Mouse (Mus musculus) retina, adult 2 months (tissue): Measurements from ENCODE around the gene Arhgap15.

Source experiments
- DNase-seq: peaks from one replicate; pipeline ENCODE4 v3.0.0-alpha.2; 2012; ENCODE audit warnings: low read depth, low spot score

The Arhgap15 gene

DNA sequence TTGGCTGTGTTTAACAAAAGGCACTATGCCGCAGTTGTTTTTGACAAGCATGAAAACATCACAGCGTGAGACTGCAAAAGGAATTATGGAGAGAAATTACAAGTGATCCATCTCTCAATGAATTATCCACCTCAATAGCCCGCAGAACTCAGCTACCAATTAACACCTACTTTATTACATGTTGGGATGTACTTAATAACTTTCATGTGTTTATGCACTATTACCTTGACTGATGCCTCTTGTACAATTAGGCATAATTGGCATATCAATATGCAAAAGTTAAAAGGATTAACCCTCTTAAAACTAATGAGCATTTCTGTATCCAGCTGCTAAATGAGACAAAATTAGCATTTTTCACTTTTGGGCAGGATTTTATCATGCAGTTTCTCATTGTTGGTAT is 33.5 kb downstream of the Arhgap15 start:
- DNase-seq, result no peak

DNA sequence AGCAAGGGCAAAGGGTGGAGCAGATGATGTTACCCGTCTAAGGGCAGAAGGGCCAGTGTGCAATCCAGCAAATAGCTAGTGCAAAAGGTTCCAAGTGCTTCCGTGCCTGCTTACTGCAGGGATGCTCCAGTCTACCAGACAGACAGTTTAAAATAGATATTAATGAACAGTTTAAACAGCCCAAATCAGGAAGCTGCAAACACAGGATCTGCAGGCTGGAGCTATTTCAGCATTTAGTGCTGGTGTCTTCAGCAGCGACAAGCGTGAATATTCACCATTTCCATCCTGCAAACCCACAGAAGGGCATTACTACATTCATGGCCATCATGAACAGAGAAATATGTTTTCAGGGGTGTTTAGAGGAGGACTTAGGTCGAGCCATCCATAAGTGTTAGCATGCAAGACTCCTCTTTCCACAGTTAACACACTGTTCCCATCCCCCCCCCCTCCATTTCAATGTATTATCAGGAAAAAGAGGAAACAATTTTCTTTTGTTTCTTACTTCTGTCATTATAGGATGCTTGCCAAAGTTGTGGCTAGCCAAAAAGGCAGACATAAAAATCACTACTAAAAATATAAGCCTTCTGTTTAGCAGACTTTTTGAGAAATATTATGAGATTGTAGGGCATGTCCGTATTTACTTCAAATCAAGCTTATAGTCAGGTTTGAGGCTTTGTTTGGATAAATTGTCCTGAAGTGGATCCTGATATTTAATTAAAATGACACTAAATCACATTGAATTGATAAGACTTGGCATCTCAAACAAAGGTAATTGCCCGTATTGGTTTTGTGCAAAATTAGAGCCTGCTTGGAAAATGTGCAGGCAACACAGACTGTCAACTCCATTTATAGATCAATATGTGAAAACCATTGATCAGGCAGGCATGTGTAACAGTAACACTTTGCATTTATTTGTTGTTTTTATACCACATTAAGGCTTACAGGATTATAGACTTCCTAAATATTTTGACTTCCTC is 35.4 kb downstream of the Arhgap15 start:
- no peak for DNase-seq

DNA sequence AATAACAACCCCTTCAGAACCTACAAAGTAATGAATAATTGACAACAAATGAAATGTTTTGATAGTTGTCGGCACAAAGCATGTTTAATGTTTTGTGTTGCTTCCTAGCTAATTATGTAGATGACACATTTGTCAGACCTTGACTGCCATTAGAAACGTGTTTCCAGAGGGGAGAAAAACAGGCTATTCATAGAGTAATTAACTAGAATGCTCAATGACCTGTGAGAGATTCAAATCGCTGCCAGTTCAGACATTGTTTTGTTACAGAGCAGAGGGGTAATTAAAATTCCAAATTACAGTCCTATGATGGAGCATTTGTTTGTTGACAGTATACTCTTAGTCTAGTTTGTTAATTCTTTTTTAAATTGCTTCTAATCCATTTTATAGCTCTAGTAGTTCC is 37.5 kb downstream of the Arhgap15 start:
- no peak for DNase-seq

DNA sequence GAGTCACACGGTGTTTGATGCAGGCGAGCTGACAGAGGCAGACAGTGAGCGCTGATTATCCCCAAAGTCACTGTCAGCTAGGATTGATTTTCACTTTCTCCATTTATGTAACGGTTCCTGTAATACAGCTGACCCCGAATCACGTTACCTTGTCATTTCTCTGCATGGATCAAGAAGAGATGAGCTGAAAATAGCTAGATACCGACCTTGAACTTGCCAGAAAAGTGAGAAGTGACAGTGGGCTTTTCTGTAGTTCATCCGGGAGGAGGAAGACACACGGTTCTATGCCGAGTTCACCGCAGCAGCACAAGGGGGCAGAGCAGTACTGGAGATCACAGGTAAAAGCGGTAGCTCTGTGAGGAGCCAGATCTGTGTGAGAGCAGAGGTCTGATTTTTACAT is 38.5 kb downstream of the Arhgap15 start:
- DNase-seq, result peak; percentile 32

DNA sequence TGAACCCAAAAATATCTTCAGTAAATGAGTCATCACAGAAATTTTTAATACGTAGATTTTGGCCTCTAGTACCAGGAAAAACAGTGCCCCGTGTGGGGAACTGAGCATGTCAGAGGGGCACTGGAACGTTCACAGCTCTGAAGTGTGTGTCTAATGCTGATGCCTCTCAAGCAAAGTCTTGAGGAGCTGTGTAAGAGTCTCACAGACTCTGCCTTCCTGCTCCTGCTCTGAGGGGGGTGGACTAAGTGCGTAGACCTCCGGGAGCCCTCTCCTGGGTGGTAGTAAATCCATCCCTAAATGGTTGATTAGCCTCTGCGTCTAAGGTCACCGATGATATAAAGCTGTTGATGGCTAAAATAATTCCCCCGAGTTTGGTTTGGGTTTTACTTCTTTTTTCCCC is 39.9 kb downstream of the Arhgap15 start:
- no peak for DNase-seq

DNA sequence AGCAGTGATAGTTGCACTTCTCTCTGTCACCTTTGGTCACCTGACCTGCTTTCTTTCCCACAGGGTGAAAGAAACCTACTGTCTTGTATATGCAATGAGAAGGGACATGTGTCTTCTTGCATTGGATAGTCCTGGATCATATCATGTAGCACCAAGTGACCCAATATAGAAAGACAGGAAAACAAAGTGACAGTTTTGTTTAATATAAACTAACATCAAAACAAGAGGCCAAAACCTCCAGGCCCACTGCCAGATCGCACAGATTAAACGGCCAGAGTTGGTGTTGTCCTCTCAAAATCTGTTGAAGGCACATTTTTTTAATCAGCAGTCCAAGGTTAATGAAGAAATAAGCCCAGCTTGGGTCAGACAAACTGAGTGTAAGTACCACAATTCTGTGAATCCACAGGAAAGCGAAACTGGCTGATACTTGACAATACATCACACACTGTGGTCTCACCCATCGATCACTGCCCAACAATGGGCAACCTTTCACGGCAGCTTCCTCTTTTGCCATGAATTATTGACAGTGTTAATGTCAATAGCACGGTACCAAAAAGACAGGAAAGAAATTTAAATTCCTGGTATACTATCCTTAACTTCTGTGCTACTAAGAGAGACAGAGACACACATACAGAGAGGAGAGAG is 41.5 kb downstream of the Arhgap15 start:
- DNase-seq, result no peak

DNA sequence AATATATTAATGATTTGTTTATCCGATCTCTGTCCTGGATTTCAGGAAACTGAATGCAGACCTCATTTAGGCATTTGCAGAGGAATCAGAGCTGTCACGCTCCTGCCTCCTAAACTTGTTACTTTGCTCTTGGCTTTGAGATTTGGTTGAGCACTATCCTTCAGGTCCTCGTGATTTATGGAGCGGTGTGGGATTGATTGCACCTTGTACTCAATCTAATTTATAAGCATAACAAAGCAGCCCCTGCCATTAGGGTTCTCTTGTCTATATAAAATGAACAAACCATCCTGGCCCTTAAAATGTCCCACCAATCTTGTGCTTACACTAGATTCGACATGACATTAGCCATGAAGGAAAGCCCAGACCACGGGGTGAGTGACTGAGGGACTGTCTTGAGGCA is 43.0 kb downstream of the Arhgap15 start:
- DNase-seq, result no peak

DNA sequence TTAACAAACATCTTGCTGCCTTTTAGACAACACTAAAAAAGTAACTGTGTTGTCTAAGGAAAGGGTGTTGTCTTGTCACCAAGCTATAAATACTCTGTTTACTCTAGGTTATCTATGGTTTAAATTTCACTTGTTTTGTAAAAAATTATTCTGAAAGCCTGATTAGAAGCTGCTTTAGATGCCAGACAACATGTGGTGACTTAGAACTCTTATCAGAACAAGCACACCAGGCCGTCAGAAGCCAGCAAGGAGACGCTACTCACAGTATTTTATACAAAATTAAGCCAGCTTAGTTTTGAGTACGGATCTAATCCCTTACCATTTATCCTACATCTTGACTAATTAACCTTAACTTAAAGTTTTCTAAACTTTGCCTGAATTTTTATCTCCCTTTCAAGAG is 44.5 kb downstream of the Arhgap15 start:
- no peak for DNase-seq

DNA sequence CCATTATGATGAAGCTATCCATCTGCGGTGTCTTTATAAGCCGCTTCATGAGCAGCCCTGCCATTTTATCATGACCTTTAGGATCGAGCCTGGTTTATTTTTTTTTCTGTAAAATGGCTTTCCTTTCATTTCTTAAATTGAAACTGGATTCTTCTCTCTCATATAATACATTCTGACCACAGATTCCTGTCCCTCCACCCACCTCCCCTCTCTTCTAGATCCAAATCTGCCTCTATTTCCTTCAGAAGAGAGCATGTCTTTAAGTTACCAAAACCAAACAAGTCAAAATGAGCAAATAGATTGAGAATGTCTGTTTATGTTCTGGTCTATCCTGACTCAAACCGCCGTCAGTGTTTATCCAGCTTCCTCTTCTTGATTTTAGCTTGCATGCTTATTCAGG is 46.1 kb downstream of the Arhgap15 start:
- no peak for DNase-seq

DNA sequence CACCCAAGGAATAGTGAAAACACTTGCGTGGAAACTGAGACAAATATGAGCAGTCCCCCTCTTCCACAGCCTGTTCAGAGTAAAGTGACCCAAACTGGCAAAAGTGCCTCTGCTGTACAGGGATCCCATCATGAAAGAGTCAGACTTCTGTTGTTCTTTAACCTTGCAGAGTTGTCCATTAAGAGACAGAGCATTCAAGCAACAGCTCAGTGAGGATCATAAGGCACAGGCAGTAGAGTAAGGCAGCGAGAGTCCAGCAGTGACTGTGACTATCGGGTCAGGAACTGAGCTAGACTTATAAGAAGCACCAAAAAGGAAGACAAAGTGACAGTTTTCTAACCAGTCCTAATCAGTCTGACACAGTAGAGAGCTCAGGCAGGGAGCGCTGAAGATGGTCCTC is 47.8 kb downstream of the Arhgap15 start:
- DNase-seq, result no peak

DNA sequence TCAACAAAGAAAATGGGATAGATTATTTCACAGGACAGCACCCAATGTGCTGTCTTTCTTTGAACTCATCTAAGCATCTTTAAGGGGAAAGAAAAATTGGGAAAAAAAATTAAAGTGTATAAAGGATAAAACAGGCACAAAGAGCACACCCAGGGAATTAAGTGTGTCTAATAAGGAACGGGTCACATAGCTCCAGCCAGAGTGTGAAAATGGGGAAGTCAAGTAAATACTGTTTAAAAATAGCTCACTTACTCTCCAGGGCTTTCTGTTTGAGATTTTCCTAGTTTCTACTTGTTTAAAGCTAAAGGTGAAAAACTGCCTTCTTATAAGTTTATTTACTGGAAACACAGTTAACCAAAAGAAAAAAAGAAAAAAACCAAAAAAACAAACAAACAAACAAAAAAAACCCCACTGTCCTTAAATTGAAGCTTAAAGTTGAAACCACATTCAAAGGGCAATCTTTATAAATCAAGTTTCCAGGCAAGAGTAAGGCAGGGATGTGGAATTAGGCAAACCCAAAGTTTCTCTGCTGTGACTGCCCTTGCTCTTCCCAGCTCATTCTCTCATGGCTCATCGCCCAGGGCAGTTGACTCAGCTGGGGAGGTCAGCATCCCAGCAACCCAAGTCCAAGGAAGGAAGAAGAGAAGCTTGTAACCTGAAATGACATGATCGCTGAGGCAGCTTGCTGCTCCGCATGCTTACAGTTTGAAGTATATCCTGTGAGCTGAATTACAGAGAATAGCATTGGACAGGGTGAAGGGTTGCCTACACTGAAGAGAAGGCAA is 57.5 kb downstream of the Arhgap15 start:
- no peak for DNase-seq

DNA sequence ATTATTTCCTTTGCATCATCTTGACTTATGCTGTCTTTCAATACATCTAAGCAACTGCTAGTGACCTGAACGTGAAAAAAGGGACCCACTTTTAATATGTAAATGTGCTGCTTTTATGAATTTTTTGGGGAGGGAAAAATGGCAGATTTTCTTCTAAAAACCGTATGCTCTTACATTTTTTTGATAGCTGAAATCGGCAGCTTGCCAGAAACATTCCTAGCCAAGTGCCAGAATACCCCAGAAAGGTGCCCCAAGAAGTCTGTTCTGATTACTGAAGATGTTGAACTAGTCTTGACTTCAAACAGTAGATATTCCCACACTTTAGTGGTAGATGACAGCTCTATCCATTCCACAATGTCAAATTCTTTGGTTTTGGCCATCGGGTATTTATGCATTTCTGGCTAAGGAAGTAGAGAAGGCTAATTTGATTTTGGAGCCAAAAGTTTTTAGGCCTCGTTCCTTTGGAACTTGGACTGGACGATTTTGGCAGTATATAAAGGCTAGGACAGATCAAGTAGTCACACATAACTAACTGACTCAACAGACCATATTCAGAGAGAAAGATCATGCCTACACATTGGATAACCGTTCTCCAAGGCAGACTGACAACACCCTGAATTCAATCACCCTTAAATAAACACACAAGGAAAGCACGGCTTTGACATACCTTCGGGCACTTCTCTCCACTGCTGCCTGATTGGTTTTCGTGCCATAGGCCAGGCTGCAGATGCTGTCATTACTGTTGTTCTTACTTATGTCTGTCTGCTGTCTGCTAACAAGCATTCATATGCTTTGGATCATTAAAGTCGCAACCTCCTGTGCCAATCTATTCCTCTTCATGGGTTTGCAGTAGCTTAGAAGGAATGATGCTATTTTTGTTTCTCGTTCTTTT is 67.5 kb downstream of the Arhgap15 start:
- DNase-seq, result no peak

DNA sequence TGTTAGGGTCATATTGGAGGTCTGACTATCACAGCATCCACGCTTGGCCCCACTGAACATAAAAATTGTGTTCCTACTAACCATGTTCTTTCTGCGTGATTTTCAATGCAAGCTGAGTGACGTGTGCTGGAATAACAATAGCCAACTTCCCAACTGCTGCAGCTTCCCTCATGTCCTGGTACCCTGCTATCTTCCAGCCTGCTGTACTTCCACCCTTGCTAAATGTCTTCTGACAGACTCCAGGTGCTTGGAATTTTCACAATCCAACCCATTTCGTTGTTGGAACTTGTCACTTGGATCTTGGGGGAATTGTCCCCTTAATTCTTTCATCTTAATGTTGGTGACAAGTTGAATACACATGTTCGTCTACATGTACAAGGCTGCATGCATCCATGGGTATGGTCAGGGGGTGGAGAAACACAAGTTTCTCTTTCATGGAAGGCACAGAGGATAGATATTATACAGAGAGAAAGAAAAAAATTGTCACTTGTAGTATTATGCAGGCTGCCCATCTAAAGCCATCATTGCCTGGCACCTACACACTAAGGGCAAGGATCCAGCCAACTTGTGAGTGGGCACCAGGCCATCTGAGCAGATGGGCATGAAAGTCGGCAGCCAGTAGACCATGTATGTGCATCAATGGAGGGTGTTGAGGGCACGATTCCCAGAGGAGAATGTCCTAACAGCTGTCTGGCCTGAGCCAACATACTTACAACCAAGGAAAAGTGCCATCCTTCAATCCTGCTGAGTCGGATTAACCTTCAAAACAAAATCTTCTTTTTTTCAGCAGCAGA is 68.4 kb downstream of the Arhgap15 start:
- DNase-seq, result no peak

DNA sequence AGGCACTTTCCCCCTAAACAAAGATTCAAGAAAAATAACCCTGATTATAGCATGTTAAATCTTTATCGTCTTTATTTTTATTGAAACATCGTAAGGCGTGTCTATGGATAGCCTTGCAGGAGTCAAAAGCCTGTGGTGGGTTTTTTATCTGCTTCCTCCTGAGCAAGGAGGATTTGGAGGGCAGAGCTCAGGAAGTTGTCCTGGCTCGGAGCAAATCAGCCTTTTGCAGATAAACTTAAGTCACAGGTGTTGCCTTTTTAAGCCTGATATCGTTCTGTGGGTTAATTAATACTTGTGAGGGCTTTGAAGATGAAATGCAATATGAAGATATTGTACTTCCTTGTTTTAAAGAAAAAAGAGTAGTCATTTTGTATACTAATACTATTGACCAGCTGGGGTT is 87.3 kb downstream of the Arhgap15 start:
- DNase-seq, result no peak

DNA sequence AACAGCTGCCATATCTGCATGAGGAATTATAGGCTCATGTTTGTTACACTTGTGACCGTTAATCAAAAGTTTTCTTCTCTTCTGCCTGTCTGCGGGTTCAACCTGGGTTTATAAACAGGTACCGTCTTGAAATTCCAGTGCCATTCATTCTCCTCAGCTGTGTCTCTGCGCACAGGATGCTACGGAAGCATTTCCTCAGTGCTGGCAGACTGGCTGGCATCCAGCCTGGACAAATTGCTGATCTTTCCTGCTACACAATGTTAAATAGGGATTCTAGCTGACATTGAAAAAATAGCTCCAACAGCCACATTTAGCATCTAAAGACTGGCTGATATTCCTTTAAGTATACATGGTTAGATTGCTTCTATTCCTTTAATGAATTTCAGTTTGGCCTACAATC is 93.0 kb downstream of the Arhgap15 start:
- no peak for DNase-seq

DNA sequence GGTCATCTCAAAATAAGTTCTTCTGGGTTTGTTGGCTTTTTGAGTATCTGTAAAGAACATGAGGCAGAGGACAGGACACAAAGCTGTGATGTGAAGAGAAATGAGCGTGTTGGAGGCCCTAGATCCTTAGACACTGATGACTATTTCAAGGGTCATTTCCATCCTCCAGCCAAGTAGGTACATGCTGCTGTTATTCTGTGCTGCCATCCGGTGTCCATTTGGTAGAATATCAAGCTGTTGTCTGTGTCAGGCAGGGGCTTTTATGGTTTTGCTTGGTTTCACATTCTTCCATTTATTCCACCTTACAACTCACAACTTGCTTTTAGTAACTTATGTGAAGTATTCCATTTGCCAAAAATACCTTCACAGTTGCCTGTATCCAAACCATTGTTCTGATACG is 102.6 kb downstream of the Arhgap15 start:
- DNase-seq, result peak; percentile 9

DNA sequence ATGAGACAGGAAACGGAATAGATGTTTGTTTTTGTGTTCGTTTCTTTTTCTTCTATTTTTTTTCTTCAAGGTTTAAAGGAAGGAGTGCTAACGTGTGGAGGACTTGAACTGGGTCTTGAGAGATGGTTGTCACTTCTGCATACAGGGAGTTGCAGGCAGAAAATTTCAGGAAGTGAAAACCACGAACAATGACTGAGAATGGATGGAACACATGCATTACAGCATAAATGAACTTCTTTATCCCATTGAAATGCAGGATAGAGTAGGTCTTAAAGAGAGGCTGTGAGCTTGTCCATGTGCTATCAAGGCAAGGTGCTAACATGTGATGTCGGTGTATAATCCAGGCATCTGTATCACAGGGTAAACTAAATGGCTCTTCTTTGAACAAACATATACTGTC is 114.1 kb downstream of the Arhgap15 start:
- DNase-seq, result no peak

DNA sequence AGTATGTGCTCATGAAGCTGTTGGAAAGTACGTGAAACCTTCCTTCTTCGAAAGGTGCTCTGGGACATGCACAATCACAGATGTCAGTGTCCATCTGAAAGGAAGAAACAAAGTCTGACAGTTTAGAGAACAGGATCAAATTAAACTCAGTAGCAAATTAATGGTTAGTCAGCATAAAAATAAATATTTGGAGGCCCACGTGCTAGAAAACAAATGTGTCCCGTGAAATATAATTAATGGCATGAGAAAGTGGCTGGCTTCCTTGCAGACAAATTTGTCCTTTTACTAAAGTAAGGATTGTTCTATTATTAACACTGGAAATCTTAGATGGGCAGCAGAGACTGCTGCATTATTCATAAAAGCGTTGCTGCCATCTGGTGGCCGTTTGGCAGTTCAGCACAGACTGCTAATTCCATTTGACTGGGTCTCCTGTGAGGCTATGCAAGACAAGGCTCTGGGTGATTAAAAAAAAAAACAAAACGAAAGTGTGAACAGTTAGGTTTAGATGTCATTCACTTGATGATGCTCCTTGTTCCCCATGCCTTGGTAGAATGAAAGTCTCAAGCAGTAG is 153.9 kb downstream of the Arhgap15 start:
- peak; percentile 48 for DNase-seq

DNA sequence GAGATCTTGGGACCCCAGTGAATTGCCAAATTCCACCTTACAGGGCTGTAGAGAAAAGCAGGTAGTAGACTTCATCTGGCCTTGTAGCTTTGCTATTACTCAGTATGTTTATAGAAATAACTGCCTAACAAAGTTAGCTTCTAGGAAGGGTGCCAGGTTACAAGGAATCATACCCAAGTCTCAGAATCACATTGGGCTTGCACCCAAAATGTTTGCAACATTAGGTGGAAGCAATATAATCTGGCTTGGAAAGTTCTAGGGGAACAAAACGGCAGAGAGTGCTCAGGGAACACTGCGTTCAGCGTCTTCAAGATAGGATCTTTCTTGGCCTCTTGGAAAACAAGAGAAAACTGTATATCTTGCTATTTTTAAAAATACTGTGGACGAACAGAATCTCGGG is 158.9 kb downstream of the Arhgap15 start:
- DNase-seq, result no peak

DNA sequence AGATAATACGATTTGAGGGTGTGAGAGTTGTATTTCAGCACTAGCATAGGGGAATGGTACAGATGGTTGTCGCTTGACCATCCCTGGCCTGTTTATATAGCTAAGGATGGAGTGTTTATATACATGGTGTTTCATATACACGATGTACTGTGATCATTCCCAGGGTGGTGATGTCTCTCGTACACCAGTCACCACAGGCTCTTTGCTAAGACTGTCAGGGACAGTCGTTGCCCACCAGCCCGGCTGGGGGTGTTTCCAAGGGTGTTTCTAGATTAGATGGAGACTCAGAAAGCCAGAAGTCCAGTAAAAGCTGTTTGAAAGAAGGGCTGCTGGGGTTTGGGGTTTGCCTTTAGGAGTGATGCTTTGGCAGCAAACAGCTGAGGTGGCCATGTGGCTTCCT is 165.5 kb downstream of the Arhgap15 start:
- no peak for DNase-seq
